Mouse (Mus musculus) heart, adult 2 months (tissue): Measurements from ENCODE around the gene Lingo2. TPM values are rescaled to one million over a fixed set of nuclear protein-coding genes. Genes with fewer than 3 reads are reported as not detected.
A peak's percentile ranks its signal among the peaks of the same experiment; 100 is the strongest.

Experiments
- DNase-seq, 2 experiments: peaks; one replicate each; pipeline ENCODE4 v3.0.0; 2021
- H3K27ac ChIP-seq: fragments of 200-600 bp; 2 replicates; pipeline ENCODE4 v1.8.1; 2022
- H3K27me3 ChIP-seq: fragments of 200-500 bp; 2 replicates; pipeline ENCODE4 v1.6.1; 2012; ENCODE audit warnings: mild to moderate bottlenecking, low read length, inconsistent platforms, mixed read lengths; ENCODE audit not compliant: control insufficient read depth, insufficient read depth
- H3K36me3 ChIP-seq: fragments of 200-500 bp; 2 replicates; pipeline ENCODE4 v1.6.1; 2012; ENCODE audit warnings: low read length, inconsistent platforms; ENCODE audit not compliant: control insufficient read depth, insufficient read depth
- H3K4me1 ChIP-seq: fragments of 200-500 bp; 2 replicates; pipeline ENCODE4 v1.6.1; 2011; ENCODE audit warnings: low read length; ENCODE audit not compliant: control insufficient read depth, insufficient read depth
- H3K4me3 ChIP-seq: fragments of 200-600 bp; 2 replicates; pipeline ENCODE4 v1.8.1; 2022
- H3K79me2 ChIP-seq: fragments of 200-500 bp; replicated peaks from 2 replicates; pipeline ENCODE4 v1.6.1; 2012; ENCODE audit warnings: mild to moderate bottlenecking, inconsistent platforms, low read length, moderate library complexity, mixed read lengths; ENCODE audit not compliant: control insufficient read depth, insufficient read depth
- H3K9ac ChIP-seq: fragments of 200-500 bp; 2 replicates; pipeline ENCODE4 v1.6.1; 2012; ENCODE audit warnings: low read depth, mild to moderate bottlenecking, control low read depth, inconsistent platforms, low read length, mixed read lengths
- CTCF ChIP-seq: fragments of 200-600 bp; IDR thresholded peaks from 2 replicates; pipeline ENCODE4 v1.8.1; 2022; ENCODE audit warnings: antibody characterized with exemption, mild to moderate bottlenecking, moderate library complexity
- EP300 ChIP-seq: fragments of 200-500 bp; IDR thresholded peaks from 2 replicates; pipeline ENCODE4 v1.6.1; 2011; ENCODE audit warnings: low read depth, low read length, control low read depth; ENCODE audit not compliant: insufficient read depth
- POLR2A ChIP-seq: fragments of 200-500 bp; IDR thresholded peaks from 2 replicates; pipeline ENCODE4 v1.6.1; 2011; ENCODE audit warnings: mild to moderate bottlenecking, low read depth, low read length, control low read depth; ENCODE audit not compliant: insufficient read depth
- WGBS: fragments of 180-500 bp; shearing (Covaris S2); methylation state at CpG from one replicate; pipeline ENCODE4 v1.1.7; 2018; 5-methylcytosine and 5-hydroxymethylcytosine counted together
- intact Hi-C: fragments of 180-260 bp; cut with DNase I; formaldehyde crosslinking; loops from one replicate; pipeline ENCODE4 v1.15.1; 2025
- polyA plus RNA-seq: library from polyadenylated mRNA; depleted of rRNA; stranded (reverse); fragments of >200 nt; gene quantifications from 2 replicates; pipeline ENCODE4 v1.2.3, GENCODE M21; 2012
- total RNA-seq, 2 experiments: library from RNA; stranded (reverse); gene quantifications; 2 replicates each; pipeline ENCODE4 v1.2.3; 2021

Lingo2 gene
- total and polyA plus RNA-seq, 3 experiments, result not detected

GRCm38 (mm10) chr4:36490255-36490654 is 461.3 kb downstream of the Lingo2 start:
- no peaks in the 10 kb centered on the region for H3K79me2 ChIP-seq
- intact Hi-C loops, result no loop called here
- H3K27me3 ChIP-seq, result no peaks in the 10 kb centered on the region
- no peak overlapping the region for H3K9ac ChIP-seq
- H3K27ac ChIP-seq, result no peak overlapping the region
- H3K4me1 ChIP-seq, result no peaks in the 10 kb centered on the region
- H3K36me3 ChIP-seq, result no peaks in the 10 kb centered on the region
- WGBS, result 50% methylated on average over 1 of the region's 1 CpGs
- TF ChIP-seq CTCF, result peak; percentile 28; the same call in 1 of the 2 replicates
- TF ChIP-seq EP300, result no peak
- no peak for DNase-seq
- no peak overlapping the region for H3K4me3 ChIP-seq

GRCm38 (mm10) chr4:36435211-36435610 is 516.3 kb downstream of the Lingo2 start:
- Histone ChIP-seq H3K27ac (no peak overlapping the region), H3K36me3 (no peaks in the 10 kb centered on the region), H3K4me1 (no peaks in the 10 kb centered on the region), H3K79me2 (no peaks in the 10 kb centered on the region), H3K27me3 (no peaks in the 10 kb centered on the region), H3K4me3 (no peak overlapping the region), H3K9ac (no peak overlapping the region)
- DNase-seq, result no peak
- WGBS, result 84% methylated on average over 3 of the region's 3 CpGs
- TF ChIP-seq EP300, result no peak
- TF ChIP-seq CTCF, result no peak
- TF ChIP-seq POLR2A, result no peak
- intact Hi-C loops, result no loop called here

- DNase-seq, result no peak
Observed at GRCm38 (mm10) chr4:36426192-36426591, 525.4 kb downstream of the Lingo2 start.

GRCm38 (mm10) chr4:36407350-36407749 is 544.2 kb downstream of the Lingo2 start:
- intact Hi-C loops, result no loop called here
- Histone ChIP-seq H3K79me2 (no peaks in the 10 kb centered on the region), H3K9ac (no peak overlapping the region), H3K36me3 (no peaks in the 10 kb centered on the region), H3K27me3 (no peaks in the 10 kb centered on the region), H3K4me1 (no peaks in the 10 kb centered on the region), H3K27ac (no peak overlapping the region), H3K4me3 (no peak overlapping the region)
- DNase-seq, result no peak
- TF ChIP-seq EP300, result no peak
- 82% methylated on average over 3 of the region's 3 CpGs for WGBS

More at GRCm38 (mm10) chr4:36426192-36426591, 525.4 kb downstream of the Lingo2 start:
- WGBS, result 51% methylated on average over 5 of the region's 5 CpGs
- no peak overlapping the region for H3K27ac ChIP-seq
- H3K4me1 ChIP-seq, result no peaks in the 10 kb centered on the region
- intact Hi-C loops, result no loop called here
- H3K36me3 ChIP-seq, result no peaks in the 10 kb centered on the region
- H3K27me3 ChIP-seq, result no peaks in the 10 kb centered on the region
- H3K79me2 ChIP-seq, result no peaks in the 10 kb centered on the region
- H3K4me3 ChIP-seq, result no peak overlapping the region
- no peak overlapping the region for H3K9ac ChIP-seq
- TF ChIP-seq EP300, result no peak
- TF ChIP-seq POLR2A, result no peak
- TF ChIP-seq CTCF, result no peak

- intact Hi-C loops, result no loop called here
- DNase-seq, result no peak
- H3K79me2 ChIP-seq, result no peaks in the 10 kb centered on the region
- TF ChIP-seq CTCF, result no peak
- no peak for TF ChIP-seq POLR2A
- TF ChIP-seq EP300, result no peak
- no peak overlapping the region for H3K4me3 ChIP-seq
- no peak overlapping the region for H3K9ac ChIP-seq
- H3K27ac ChIP-seq, result no peak overlapping the region
- H3K36me3 ChIP-seq, result no peaks in the 10 kb centered on the region
- no peaks in the 10 kb centered on the region for H3K4me1 ChIP-seq
- no peaks in the 10 kb centered on the region for H3K27me3 ChIP-seq
- WGBS, result 85% methylated on average over 3 of the region's 3 CpGs
Observed at GRCm38 (mm10) chr4:36368925-36369324, 582.6 kb downstream of the Lingo2 start.

GRCm38 (mm10) chr4:36354401-36354800 is 597.1 kb downstream of the Lingo2 start:
- no peaks in the 10 kb centered on the region for H3K36me3 ChIP-seq
- WGBS, result 69% methylated on average over 2 of the region's 2 CpGs
- intact Hi-C loops, result no loop called here

More at GRCm38 (mm10) chr4:36354401-36354800, 597.1 kb downstream of the Lingo2 start:
- TF ChIP-seq CTCF, result no peak
- no peak for TF ChIP-seq POLR2A
- TF ChIP-seq EP300, result no peak
- DNase-seq, result no peak
- Histone ChIP-seq H3K9ac (no peak overlapping the region), H3K27me3 (no peaks in the 10 kb centered on the region), H3K79me2 (no peaks in the 10 kb centered on the region), H3K4me3 (no peak overlapping the region), H3K4me1 (no peaks in the 10 kb centered on the region), H3K27ac (no peak overlapping the region)
